Mouse (Mus musculus) C2C12 (cell line): Measurements from ENCODE around the gene Clmp.
"Not testable (repeated sequence)": the region's sequence is repeated elsewhere in the genome, so short reads cannot be mapped to it uniquely, and the experiment has no call there.

Experiments used
- CTCF ChIP-seq: IDR thresholded peaks from one replicate; pipeline ENCODE4 v1.5.1; 2011; ENCODE audit not compliant: control insufficient read depth, insufficient read depth, insufficient read length
- MYOG ChIP-seq: IDR thresholded peaks from one replicate; pipeline ENCODE4 v1.6.1; 2011; ENCODE audit not compliant: control insufficient read depth, insufficient read length; ENCODE audit errors: extremely low read depth
- USF1 ChIP-seq: IDR thresholded peaks from one replicate; pipeline ENCODE4 v1.6.1; 2011; ENCODE audit warnings: low read depth, mild to moderate bottlenecking, control low read depth, moderate library complexity

DNA sequence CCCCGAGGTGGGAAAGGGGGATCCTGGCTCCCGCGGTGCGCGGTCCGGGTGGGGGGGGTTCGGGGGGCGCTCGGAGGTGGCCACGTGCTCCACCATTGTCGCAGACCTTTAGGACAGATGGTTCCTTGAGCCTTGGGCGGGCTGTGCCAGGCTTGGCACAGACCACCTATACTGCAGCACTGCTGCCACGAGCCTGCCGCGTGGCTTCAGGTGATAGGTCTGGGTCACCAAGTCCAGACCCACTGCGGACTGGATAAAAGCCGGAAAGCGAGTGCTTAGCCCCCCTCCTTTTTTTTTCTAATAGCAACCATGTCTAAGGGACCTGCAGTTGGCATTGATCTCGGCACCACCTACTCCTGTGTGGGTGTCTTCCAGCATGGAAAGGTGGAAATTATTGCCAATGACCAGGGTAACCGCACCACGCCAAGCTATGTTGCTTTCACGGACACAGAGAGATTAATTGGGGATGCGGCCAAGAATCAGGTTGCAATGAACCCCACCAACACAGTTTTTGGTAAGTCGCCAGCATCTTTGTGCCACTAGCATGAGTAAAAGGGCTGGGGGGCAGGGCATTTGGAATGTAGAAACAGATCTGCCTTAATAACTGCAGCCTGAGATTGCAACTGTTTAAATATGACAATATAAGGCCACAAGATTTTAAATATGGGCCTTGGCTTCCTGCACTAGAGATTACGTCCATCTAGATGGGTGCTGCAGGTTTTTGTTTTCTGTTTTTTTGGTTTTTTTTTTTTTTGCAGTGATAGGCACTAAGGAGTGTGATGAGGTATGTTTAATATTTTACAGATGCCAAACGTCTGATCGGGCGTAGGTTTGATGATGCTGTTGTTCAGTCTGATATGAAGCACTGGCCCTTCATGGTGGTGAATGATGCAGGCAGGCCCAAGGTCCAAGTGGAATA is 116.1 kb downstream of the Clmp start:
- not testable (repeated sequence) for TF ChIP-seq MYOG, CTCF, USF1
